Comparison of ENCODE assay signal across 22 mouse cellular contexts in genomic region chr2:144700608-144701007, GRCm38 (mm10).
DNase-seq lines count a peak whose midpoint lies in the region; ATAC-seq and TF ChIP-seq lines count a peak whose summit lies in the region.
"Had no signal": no experiment of that assay in that cellular context is flagged by ENCODE, and none has a peak within 500 bp of the region (broad histone marks: within the 10 kb centered on the region; RNA-seq: fewer than 3 reads in every experiment).

No protein-coding gene starts in this region.

- H3K9me3 ChIP-seq in hindbrain, embryonic 13.5 days: no peaks in the 10 kb centered on the region
- H3K9me3 ChIP-seq in hindbrain, embryonic 16.5 days (ENCODE audit: control insufficient read depth, low read length): peaks cover 3% of the 10 kb centered on the region; the same call in 1 of the 2 replicates
- H3K9me3 ChIP-seq in midbrain, embryonic 15.5 days: no peaks in the 10 kb centered on the region
- H3K9me3 ChIP-seq in midbrain, embryonic 16.5 days (replicated peaks; ENCODE audit: control insufficient read depth, low read length, poor library complexity, severe bottlenecking): no peaks in the 10 kb centered on the region
- no peaks in the 10 kb centered on the region for H3K9me3 ChIP-seq in stomach, postnatal 0 days (ENCODE audit: control insufficient read depth, low read length)
- H3K9me3 ChIP-seq: embryonic facial prominence, embryonic 10.5 days; embryonic facial prominence, embryonic 12.5 days; forebrain, embryonic 13.5 days; forebrain, embryonic 15.5 days had no signal

- WGBS in hindbrain, embryonic 13.5 days: 77% methylated on average over 11 of the region's 11 CpGs
- WGBS in hindbrain, embryonic 16.5 days: 85% methylated on average over 11 of the region's 11 CpGs
- 76% methylated on average over 11 of the region's 11 CpGs for WGBS in midbrain, embryonic 15.5 days
- WGBS in midbrain, embryonic 16.5 days: 73% methylated on average over 11 of the region's 11 CpGs
- WGBS in stomach, postnatal 0 days: 83% methylated on average over 11 of the region's 11 CpGs

- no peak overlapping the region for H3K4me3 ChIP-seq in hindbrain, embryonic 13.5 days
- H3K4me3 ChIP-seq in hindbrain, embryonic 16.5 days (ENCODE audit: low read length): no peak overlapping the region
- no peak overlapping the region for H3K4me3 ChIP-seq in midbrain, embryonic 15.5 days
- no peak overlapping the region for H3K4me3 ChIP-seq in midbrain, embryonic 16.5 days (ENCODE audit: low read depth, low read length)
- no peak overlapping the region for H3K4me3 ChIP-seq in stomach, postnatal 0 days (ENCODE audit: low read depth, low read length)
- H3K4me3 ChIP-seq: embryonic facial prominence, embryonic 10.5 days; embryonic facial prominence, embryonic 12.5 days; forebrain, embryonic 13.5 days; forebrain, embryonic 15.5 days had no signal

- ATAC-seq in hindbrain, embryonic 13.5 days (ENCODE audit: low FRiP score): 0 out of 2 replicates have a peak, but pooled peaks have one; percentile 23
- no peak for ATAC-seq in hindbrain, embryonic 16.5 days
- 0 out of 2 replicates have a peak, but pooled peaks have one; percentile 27 for ATAC-seq in midbrain, embryonic 15.5 days (replicated peaks)
- no peak for ATAC-seq in midbrain, embryonic 16.5 days
- no peak for ATAC-seq in stomach, postnatal 0 days (ENCODE audit: low FRiP score, low TSS enrichment)
- ATAC-seq: forebrain, embryonic 13.5 days; forebrain, embryonic 15.5 days; forebrain, postnatal 0 days had no signal

- DNase-seq in brain, adult 2 months (ENCODE audit: low read depth, low spot score): peak; percentile 54
- DNase-seq in brain, embryonic 14.5 days (ENCODE audit: low read depth): peak; percentile 33
- no peak for DNase-seq in cerebellum, postnatal 4 days (ENCODE audit: low spot score in 2 of 2)
- no peak for DNase-seq in stomach, postnatal 0 days (ENCODE audit: low spot score)
- DNase-seq: adrenal gland, adult 2 months; adrenal gland, postnatal 10 days; adrenal gland, postnatal 25 days; cerebellum, adult 11 months; cerebellum, adult 18-20 months; cerebellum, adult 8-10 months; cerebellum, adult 9-11 months; cerebellum, postnatal 14 days; cerebellum, postnatal 36 days; forebrain, postnatal 0 days had no signal

- H3K4me2 ChIP-seq in hindbrain, embryonic 13.5 days: no peak overlapping the region
- no peak overlapping the region for H3K4me2 ChIP-seq in hindbrain, embryonic 16.5 days (ENCODE audit: low read length)
- H3K4me2 ChIP-seq in midbrain, embryonic 15.5 days: no peak overlapping the region
- H3K4me2 ChIP-seq in midbrain, embryonic 16.5 days (ENCODE audit: low read length): no peak overlapping the region
- no peak overlapping the region for H3K4me2 ChIP-seq in stomach, postnatal 0 days (replicated peaks; ENCODE audit: low read depth)
- H3K4me2 ChIP-seq: embryonic facial prominence, embryonic 12.5 days; forebrain, embryonic 13.5 days; forebrain, embryonic 15.5 days had no signal

- H3K4me1 ChIP-seq in hindbrain, embryonic 13.5 days (replicated peaks): no peaks in the 10 kb centered on the region; the same call in 1 of the 2 replicates
- no peaks in the 10 kb centered on the region for H3K4me1 ChIP-seq in hindbrain, embryonic 16.5 days (ENCODE audit: control insufficient read depth, insufficient read depth, low read depth, low read length)
- no peaks in the 10 kb centered on the region for H3K4me1 ChIP-seq in midbrain, embryonic 15.5 days
- H3K4me1 ChIP-seq in midbrain, embryonic 16.5 days (ENCODE audit: control insufficient read depth, insufficient read depth, low read length): no peaks in the 10 kb centered on the region
- no peaks in the 10 kb centered on the region for H3K4me1 ChIP-seq in stomach, postnatal 0 days (replicated peaks; ENCODE audit: control insufficient read depth, insufficient read depth)
- H3K4me1 ChIP-seq: embryonic facial prominence, embryonic 10.5 days; embryonic facial prominence, embryonic 12.5 days; forebrain, embryonic 13.5 days; forebrain, embryonic 15.5 days had no signal

- no peak for TF ChIP-seq CTCF in brain, embryonic 14.5 days (IDR thresholded peaks at IDR 0.05; ENCODE audit: borderline replicate concordance, extremely low read depth, insufficient read depth, insufficient read length)
- TF ChIP-seq CTCF in stomach, postnatal 0 days (IDR thresholded peaks at IDR 0.05; ENCODE audit: low read depth): no peak

- no peak overlapping the region for H3K27ac ChIP-seq in hindbrain, embryonic 13.5 days
- no peak overlapping the region for H3K27ac ChIP-seq in hindbrain, embryonic 16.5 days (ENCODE audit: low read depth, low read length)
- no peak overlapping the region for H3K27ac ChIP-seq in midbrain, embryonic 15.5 days
- H3K27ac ChIP-seq in midbrain, embryonic 16.5 days (ENCODE audit: low read length): no peak overlapping the region
- H3K27ac ChIP-seq in stomach, postnatal 0 days (replicated peaks): no peak overlapping the region
- H3K27ac ChIP-seq: embryonic facial prominence, embryonic 10.5 days; embryonic facial prominence, embryonic 12.5 days; forebrain, embryonic 13.5 days; forebrain, embryonic 15.5 days had no signal

- no peak overlapping the region for H3K9ac ChIP-seq in hindbrain, embryonic 13.5 days
- no peak overlapping the region for H3K9ac ChIP-seq in hindbrain, embryonic 16.5 days (ENCODE audit: low read depth, low read length)
- H3K9ac ChIP-seq in midbrain, embryonic 15.5 days: no peak overlapping the region
- H3K9ac ChIP-seq in midbrain, embryonic 16.5 days (ENCODE audit: low read depth, low read length): no peak overlapping the region
- H3K9ac ChIP-seq in stomach, postnatal 0 days (ENCODE audit: low read length): no peak overlapping the region
- H3K9ac ChIP-seq: embryonic facial prominence, embryonic 12.5 days; forebrain, embryonic 13.5 days; forebrain, embryonic 15.5 days; forebrain, postnatal 0 days had no signal

- no peaks in the 10 kb centered on the region for H3K27me3 ChIP-seq in hindbrain, embryonic 13.5 days
- no peaks in the 10 kb centered on the region for H3K27me3 ChIP-seq in hindbrain, embryonic 16.5 days (replicated peaks; ENCODE audit: control insufficient read depth, insufficient read depth, low read length)
- H3K27me3 ChIP-seq in midbrain, embryonic 15.5 days (replicated peaks): no peaks in the 10 kb centered on the region
- H3K27me3 ChIP-seq in midbrain, embryonic 16.5 days (ENCODE audit: control insufficient read depth, insufficient read depth, low read depth, low read length): no peaks in the 10 kb centered on the region
- H3K27me3 ChIP-seq in stomach, postnatal 0 days (ENCODE audit: control insufficient read depth, insufficient read depth, low read length): no peaks in the 10 kb centered on the region
- H3K27me3 ChIP-seq: embryonic facial prominence, embryonic 12.5 days; forebrain, embryonic 13.5 days; forebrain, embryonic 15.5 days had no signal

- TF ChIP-seq POLR2A in brain, embryonic 14.5 days (IDR thresholded peaks at IDR 0.05; ENCODE audit: borderline replicate concordance, extremely low read depth, insufficient read depth, insufficient read length, poor library complexity, severe bottlenecking): no peak

- TF ChIP-seq EP300 in stomach, postnatal 0 days (optimal IDR thresholded peaks at IDR 0.05): no peak

- H3K36me3 ChIP-seq in hindbrain, embryonic 13.5 days: peaks cover 3% of the 10 kb centered on the region; the same call in 1 of the 2 replicates
- no peaks in the 10 kb centered on the region for H3K36me3 ChIP-seq in hindbrain, embryonic 16.5 days (ENCODE audit: control insufficient read depth, insufficient read depth, low read length)
- no peaks in the 10 kb centered on the region for H3K36me3 ChIP-seq in midbrain, embryonic 15.5 days (replicated peaks)
- H3K36me3 ChIP-seq in midbrain, embryonic 16.5 days (ENCODE audit: control insufficient read depth, insufficient read depth, low read length): no peaks in the 10 kb centered on the region
- H3K36me3 ChIP-seq in stomach, postnatal 0 days (ENCODE audit: control insufficient read depth, insufficient read depth, low read length): no peaks in the 10 kb centered on the region
- H3K36me3 ChIP-seq: embryonic facial prominence, embryonic 10.5 days; embryonic facial prominence, embryonic 12.5 days; forebrain, embryonic 15.5 days had no signal

Comparison
In these comparisons a context has a peak if more than half of its experiments do, and no peak if none do; other contexts are left out.
1. ATAC-seq: peak in hindbrain, embryonic 13.5 days (single experiment) and midbrain, embryonic 15.5 days (single experiment); none in hindbrain, embryonic 16.5 days (single experiment), midbrain, embryonic 16.5 days (single experiment) and stomach, postnatal 0 days (single experiment).
2. DNase-seq: peak in brain, adult 2 months (single experiment) and brain, embryonic 14.5 days (single experiment); none in cerebellum, postnatal 4 days (0 of 2) and stomach, postnatal 0 days (single experiment).